ENCODE assay signal across 37 mouse cellular contexts in the genomic region with DNA sequence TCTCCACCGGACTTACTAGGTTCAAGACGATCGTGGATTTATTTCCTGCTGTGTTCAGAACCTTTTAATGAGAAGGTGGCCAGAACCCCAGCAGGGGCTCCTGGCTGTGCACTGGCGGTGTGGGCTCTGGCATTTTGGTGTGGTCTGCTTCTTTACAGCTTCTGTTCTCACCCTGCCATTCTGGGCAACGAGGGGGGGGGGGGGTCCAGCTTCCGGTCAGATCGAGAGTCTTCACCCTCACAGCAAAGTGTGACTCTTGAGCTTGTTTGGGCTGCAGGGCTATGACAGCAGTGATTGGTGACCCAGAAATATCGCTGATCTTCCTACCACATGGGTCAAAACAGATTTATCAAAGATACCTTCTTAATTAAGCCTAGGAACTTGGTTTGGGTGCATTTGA. TPM values are rescaled to one million over a fixed set of nuclear protein-coding genes. Genes with fewer than 3 reads are reported as not detected.
"Had no signal": no experiment of that assay in that cellular context is flagged by ENCODE, and none has a peak within 500 bp of the region (broad histone marks: within the 10 kb centered on the region; RNA-seq: fewer than 3 reads in every experiment).

No protein-coding gene starts in this region.

- H3K9me3 ChIP-seq: heart, embryonic 13.5 days; heart, embryonic 15.5 days; hindbrain, embryonic 12.5 days; hindbrain, embryonic 13.5 days; hindbrain, embryonic 15.5 days; intestine, embryonic 15.5 days; kidney, embryonic 15.5 days had no signal

- H3K4me3 ChIP-seq: heart, embryonic 12.5 days; heart, embryonic 13.5 days; heart, embryonic 15.5 days; hindbrain, embryonic 10.5 days; hindbrain, embryonic 12.5 days; hindbrain, embryonic 13.5 days; hindbrain, embryonic 15.5 days; intestine, embryonic 15.5 days; kidney, embryonic 15.5 days; layer of hippocampus, adult 2 months; left cerebral cortex, adult 2 months had no signal

- H3K36me3 ChIP-seq: heart, embryonic 12.5 days; heart, embryonic 13.5 days; heart, embryonic 15.5 days; hindbrain, embryonic 10.5 days; hindbrain, embryonic 12.5 days; hindbrain, embryonic 13.5 days; hindbrain, embryonic 15.5 days; intestine, embryonic 15.5 days; kidney, embryonic 15.5 days had no signal

- H3K4me1 ChIP-seq: heart, embryonic 12.5 days; heart, embryonic 13.5 days; heart, embryonic 15.5 days; hindbrain, embryonic 10.5 days; hindbrain, embryonic 12.5 days; hindbrain, embryonic 13.5 days; hindbrain, embryonic 15.5 days; intestine, embryonic 15.5 days; kidney, embryonic 15.5 days had no signal

- H3K27ac ChIP-seq: heart, embryonic 13.5 days; heart, embryonic 15.5 days; hindbrain, embryonic 10.5 days; hindbrain, embryonic 12.5 days; hindbrain, embryonic 13.5 days; hindbrain, embryonic 14.5 days; hindbrain, embryonic 15.5 days; hindbrain, postnatal 0 days; intestine, embryonic 15.5 days; kidney, embryonic 15.5 days; kidney, postnatal 0 days; layer of hippocampus, adult 2 months; left cerebral cortex, adult 2 months had no signal

- H3K27me3 ChIP-seq: heart, embryonic 12.5 days; heart, embryonic 13.5 days; hindbrain, embryonic 12.5 days; hindbrain, embryonic 13.5 days; hindbrain, embryonic 15.5 days; intestine, embryonic 15.5 days; kidney, embryonic 15.5 days had no signal

- DNase-seq: heart, postnatal 10 days; heart, postnatal 14 days; heart, postnatal 4 days; kidney, adult 11 months; kidney, adult 18-20 months; kidney, adult 2 months; kidney, adult 8-10 months; kidney, adult 9 months; kidney, postnatal 10 days; kidney, postnatal 14 days; kidney, postnatal 25 days; kidney, postnatal 36 days; kidney, postnatal 4 days; layer of hippocampus, adult 9-11 months; layer of hippocampus, postnatal 36 days had no signal

RNA-seq across cellular contexts. Expression of a gene that starts 8.5 kb away (rescaled TPM):
- total RNA-seq: heart, postnatal 10 days; heart, postnatal 14 days; heart, postnatal 25 days; heart, postnatal 4 days; hematopoietic stem cell, adult 5-6 weeks had no signal
- polyA plus RNA-seq: heart, embryonic 12.5 days; heart, embryonic 14.5 days; heart, embryonic 15.5 days; heart, postnatal 0 days; hindbrain, embryonic 10.5 days; hindbrain, embryonic 11.5 days; inflammation-experienced regulatory T-cells, adult 6 months; intestine, embryonic 14.5 days; kidney, embryonic 16.5 days had no signal
